Mouse (Mus musculus): ENCODE results near the gene Tmem200a. TPM values are rescaled to one million over a fixed set of nuclear protein-coding genes. Genes with fewer than 3 reads are reported as not detected.
A peak's percentile ranks its signal among the peaks of the same experiment; 100 is the strongest.

The Tmem200a gene
- polyA plus RNA-seq, 1 experiment from 2014 or later = 18.7 TPM

DNA sequence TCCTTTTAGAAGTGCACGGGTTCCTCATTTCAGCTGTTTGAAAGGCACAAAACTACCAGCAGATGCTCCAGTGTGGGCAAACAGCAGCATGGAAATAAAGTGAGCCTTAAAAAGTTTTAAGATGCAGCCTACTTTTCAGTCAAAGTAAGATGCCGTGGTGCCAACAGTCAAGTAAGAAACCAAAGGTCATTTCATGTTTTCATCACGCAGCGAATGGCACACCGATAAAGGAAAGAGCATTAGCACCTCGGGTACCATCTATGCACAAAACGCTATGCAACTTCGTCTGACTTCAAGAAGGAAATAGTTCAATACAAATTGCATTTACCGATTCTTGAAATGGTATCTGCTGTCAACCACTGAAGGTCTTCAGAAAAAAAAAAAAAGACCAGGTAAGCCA lies 1.9 kb downstream of the Tmem200a start:
- Histone ChIP-seq H3K27ac (ENCODE audit: low read depth) (no peak overlapping the region), H3K9me3 (ENCODE audit: control insufficient read depth, low read length) (no peaks in the 10 kb centered on the region), H3K9ac (ENCODE audit: low read length) (no peak overlapping the region), H3K4me3 (ENCODE audit: low read depth, low read length) (peak overlapping the region; percentile 69), H3K4me2 (ENCODE audit: low read length) (peak overlapping the region; percentile 57), H3K27me3 (replicated peaks; ENCODE audit: control insufficient read depth, insufficient read depth, low read length) (peaks cover 2% of the 10 kb centered on the region; the same call in 1 of the 2 replicates), H3K36me3 (ENCODE audit: control insufficient read depth, insufficient read depth, low read length) (no peaks in the 10 kb centered on the region), H3K4me1 (replicated peaks; ENCODE audit: control insufficient read depth, insufficient read depth, low read length) (no peaks in the 10 kb centered on the region)
- ATAC-seq (replicated peaks; ENCODE audit: low FRiP score, low TSS enrichment, low read depth) (no peak), DNase-seq (ENCODE audit: low spot score) (no peak)
- WGBS = 78% methylated on average over 9 of the region's 9 CpGs

DNA sequence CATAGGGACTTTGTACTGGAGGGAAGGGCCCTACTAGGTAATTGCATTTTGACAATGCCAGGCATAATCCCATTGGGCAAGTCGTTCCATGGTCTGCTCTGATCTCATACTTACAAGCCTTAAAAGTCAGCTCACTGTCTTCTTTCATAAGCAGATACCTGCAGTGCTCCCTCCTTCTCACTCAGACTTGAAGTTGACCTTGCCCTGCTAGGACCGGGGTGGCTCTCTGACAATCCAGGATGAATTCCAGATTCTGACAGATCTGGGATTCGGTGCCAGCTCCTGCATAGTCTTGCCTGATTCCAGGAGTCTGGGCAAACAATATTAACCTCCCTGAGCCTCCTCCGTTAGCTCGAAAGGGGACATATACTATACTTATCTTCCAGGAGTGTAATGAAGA lies 6.9 kb downstream of the Tmem200a start:
- 74% methylated on average over 5 of the region's 5 CpGs for WGBS
- no peak overlapping the region for H3K4me3 ChIP-seq (ENCODE audit: low read depth, low read length)
- no peaks in the 10 kb centered on the region for H3K4me1 ChIP-seq (replicated peaks; ENCODE audit: control insufficient read depth, insufficient read depth, low read length)
- H3K4me2 ChIP-seq (ENCODE audit: low read length) = no peak overlapping the region
- no peaks in the 10 kb centered on the region for H3K9me3 ChIP-seq (ENCODE audit: control insufficient read depth, low read length)
- H3K27ac ChIP-seq (ENCODE audit: low read depth) = no peak overlapping the region
- no peak overlapping the region for H3K9ac ChIP-seq (ENCODE audit: low read length)
- no peak for ATAC-seq (replicated peaks; ENCODE audit: low FRiP score, low TSS enrichment, low read depth)
- DNase-seq (ENCODE audit: low spot score) = no peak
- no peaks in the 10 kb centered on the region for H3K27me3 ChIP-seq (replicated peaks; ENCODE audit: control insufficient read depth, insufficient read depth, low read length)
- H3K36me3 ChIP-seq (ENCODE audit: control insufficient read depth, insufficient read depth, low read length) = no peaks in the 10 kb centered on the region

DNA sequence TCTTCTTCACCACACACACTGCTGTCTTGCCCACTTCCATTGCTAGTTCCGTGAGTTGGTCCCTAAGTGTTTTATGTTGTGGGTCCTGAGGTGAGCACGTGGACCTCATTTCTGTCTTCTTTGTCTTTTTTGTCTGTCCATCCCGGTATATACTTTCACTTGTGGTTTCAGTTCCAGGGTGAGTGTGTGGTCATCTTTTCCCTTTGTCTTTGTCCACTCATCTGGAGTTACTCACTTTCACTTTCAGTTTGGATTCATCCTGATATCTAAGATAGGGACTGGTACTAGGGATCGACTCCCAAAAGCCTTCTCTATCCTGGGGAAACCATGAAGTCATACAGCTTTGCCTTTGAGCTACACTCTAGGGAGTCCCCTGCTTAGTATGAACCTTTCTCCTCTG lies 15.8 kb downstream of the Tmem200a start:
- H3K9me3 ChIP-seq (ENCODE audit: control insufficient read depth, low read length) = no peaks in the 10 kb centered on the region
- H3K27ac ChIP-seq (ENCODE audit: low read depth) = no peak overlapping the region
- DNase-seq (ENCODE audit: low spot score) (no peak), ATAC-seq (replicated peaks; ENCODE audit: low FRiP score, low TSS enrichment, low read depth) (no peak)
- H3K27me3 ChIP-seq (replicated peaks; ENCODE audit: control insufficient read depth, insufficient read depth, low read length) = no peaks in the 10 kb centered on the region
- H3K4me2 ChIP-seq (ENCODE audit: low read length) = no peak overlapping the region
- H3K4me3 ChIP-seq (ENCODE audit: low read depth, low read length) = no peak overlapping the region
- H3K9ac ChIP-seq (ENCODE audit: low read length) = no peak overlapping the region
- H3K4me1 ChIP-seq (replicated peaks; ENCODE audit: control insufficient read depth, insufficient read depth, low read length) = no peaks in the 10 kb centered on the region
- 93% methylated on average over 4 of the region's 4 CpGs for WGBS
- H3K36me3 ChIP-seq (ENCODE audit: control insufficient read depth, insufficient read depth, low read length) = no peaks in the 10 kb centered on the region

DNA sequence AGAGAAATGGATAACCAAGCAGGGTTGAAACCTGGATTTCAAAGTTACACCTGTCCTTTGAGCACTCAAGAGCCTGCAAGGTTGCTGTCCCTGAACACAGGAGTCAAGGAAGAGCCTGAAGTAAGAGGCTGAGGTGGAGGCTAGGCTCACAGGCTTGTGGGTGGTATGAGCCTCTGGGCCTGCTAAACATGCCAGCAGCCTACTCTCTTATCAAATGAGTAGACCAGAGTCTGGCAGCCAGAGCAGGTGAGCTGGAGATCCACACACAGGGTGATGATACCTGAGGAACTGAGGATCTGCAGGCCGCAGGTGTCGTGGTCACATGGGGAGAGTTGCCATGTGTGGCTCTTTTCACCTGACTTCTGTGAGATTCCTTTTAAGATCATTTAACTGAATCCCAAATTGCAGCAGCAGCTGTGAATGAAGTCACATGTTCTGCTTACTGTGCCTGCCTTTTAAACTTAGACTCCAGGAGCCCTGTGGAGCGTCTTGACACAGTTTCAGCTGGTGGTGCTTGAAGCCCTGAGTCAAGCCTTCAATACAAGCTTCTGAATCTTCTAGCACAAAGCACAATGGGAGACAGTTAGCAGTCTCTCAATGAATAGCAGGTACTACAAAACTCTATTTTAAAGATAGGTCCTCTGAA lies 19.1 kb downstream of the Tmem200a start:
- no peak for ATAC-seq (replicated peaks; ENCODE audit: low FRiP score, low TSS enrichment, low read depth)

DNA sequence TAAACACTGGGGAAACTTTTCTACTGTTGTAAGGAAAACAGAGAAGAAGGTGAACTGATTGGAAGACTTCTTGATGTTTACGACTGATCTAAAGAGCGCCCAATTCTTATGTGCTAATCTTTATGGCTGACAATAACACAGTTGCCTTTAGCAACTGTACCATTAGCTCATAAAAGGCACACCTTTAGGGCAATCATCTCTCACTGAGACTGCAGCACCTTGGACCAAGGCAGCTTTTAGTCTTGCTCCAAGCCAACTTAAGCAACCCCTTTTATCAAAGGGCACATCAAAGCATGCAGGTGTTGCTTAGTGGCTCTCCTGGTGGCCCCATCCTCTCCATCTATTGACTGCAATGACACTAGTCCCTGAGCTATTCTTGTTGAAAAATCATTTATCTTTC lies 27.7 kb downstream of the Tmem200a start:
- Histone ChIP-seq H3K4me3 (ENCODE audit: low read depth, low read length) (no peak overlapping the region), H3K27ac (ENCODE audit: low read depth) (no peak overlapping the region), H3K9me3 (ENCODE audit: control insufficient read depth, low read length) (no peaks in the 10 kb centered on the region), H3K36me3 (ENCODE audit: control insufficient read depth, insufficient read depth, low read length) (no peaks in the 10 kb centered on the region), H3K4me1 (replicated peaks; ENCODE audit: control insufficient read depth, insufficient read depth, low read length) (no peaks in the 10 kb centered on the region), H3K9ac (ENCODE audit: low read length) (no peak overlapping the region), H3K27me3 (replicated peaks; ENCODE audit: control insufficient read depth, insufficient read depth, low read length) (no peaks in the 10 kb centered on the region), H3K4me2 (ENCODE audit: low read length) (no peak overlapping the region)
- ATAC-seq (replicated peaks; ENCODE audit: low FRiP score, low TSS enrichment, low read depth) (no peak), DNase-seq (ENCODE audit: low spot score) (no peak)
- 61% methylated on average over 2 of the region's 2 CpGs for WGBS

More for the DNA sequence above, 19.1 kb downstream of the Tmem200a start:
- 79% methylated on average over 3 of the region's 3 CpGs for whole genome bisulfite sequencing
- H3K4me3 ChIP-seq (ENCODE audit: low read depth, low read length) = no peak overlapping the region
- H3K4me1 ChIP-seq (replicated peaks; ENCODE audit: control insufficient read depth, insufficient read depth, low read length) = no peaks in the 10 kb centered on the region
- no peak overlapping the region for H3K27ac ChIP-seq (ENCODE audit: low read depth)
- no peak overlapping the region for H3K4me2 ChIP-seq (ENCODE audit: low read length)
- H3K9me3 ChIP-seq (ENCODE audit: control insufficient read depth, low read length) = no peaks in the 10 kb centered on the region
- H3K9ac ChIP-seq (ENCODE audit: low read length) = no peak overlapping the region
- no peak for DNase-seq (ENCODE audit: low spot score)
- H3K27me3 ChIP-seq (replicated peaks; ENCODE audit: control insufficient read depth, insufficient read depth, low read length) = no peaks in the 10 kb centered on the region
- no peaks in the 10 kb centered on the region for H3K36me3 ChIP-seq (ENCODE audit: control insufficient read depth, insufficient read depth, low read length)

DNA sequence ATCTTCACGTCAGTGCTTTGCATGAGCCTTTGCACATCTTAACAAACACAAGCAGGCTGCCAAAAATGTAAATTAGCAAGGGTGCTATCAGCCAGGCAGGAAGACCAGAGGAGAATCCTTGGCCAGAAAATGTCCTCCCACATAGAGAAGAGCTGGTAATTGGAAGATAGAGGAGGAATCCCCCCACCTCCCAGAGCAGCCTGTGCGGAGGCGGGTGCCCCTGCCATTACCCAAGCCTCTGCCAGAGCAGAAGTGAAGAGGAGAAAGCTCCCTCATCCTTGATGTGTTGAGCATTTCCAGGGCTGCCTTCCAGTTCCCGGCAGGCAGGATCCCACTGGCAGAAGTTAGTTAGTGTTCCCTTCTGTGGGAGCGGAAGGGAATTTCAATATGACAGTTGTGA lies 43.9 kb downstream of the Tmem200a start:
- Histone ChIP-seq H3K9me3 (ENCODE audit: control insufficient read depth, low read length) (no peaks in the 10 kb centered on the region), H3K4me1 (replicated peaks; ENCODE audit: control insufficient read depth, insufficient read depth, low read length) (no peaks in the 10 kb centered on the region; the same call in 1 of the 2 replicates), H3K36me3 (ENCODE audit: control insufficient read depth, insufficient read depth, low read length) (no peaks in the 10 kb centered on the region), H3K4me3 (ENCODE audit: low read depth, low read length) (no peak overlapping the region), H3K27me3 (replicated peaks; ENCODE audit: control insufficient read depth, insufficient read depth, low read length) (no peaks in the 10 kb centered on the region), H3K4me2 (ENCODE audit: low read length) (no peak overlapping the region), H3K9ac (ENCODE audit: low read length) (no peak overlapping the region), H3K27ac (ENCODE audit: low read depth) (no peak overlapping the region)
- WGBS = 66% methylated on average over 5 of the region's 5 CpGs
- DNase-seq (ENCODE audit: low spot score) (no peak), ATAC-seq (replicated peaks; ENCODE audit: low FRiP score, low TSS enrichment, low read depth) (no peak)

DNA sequence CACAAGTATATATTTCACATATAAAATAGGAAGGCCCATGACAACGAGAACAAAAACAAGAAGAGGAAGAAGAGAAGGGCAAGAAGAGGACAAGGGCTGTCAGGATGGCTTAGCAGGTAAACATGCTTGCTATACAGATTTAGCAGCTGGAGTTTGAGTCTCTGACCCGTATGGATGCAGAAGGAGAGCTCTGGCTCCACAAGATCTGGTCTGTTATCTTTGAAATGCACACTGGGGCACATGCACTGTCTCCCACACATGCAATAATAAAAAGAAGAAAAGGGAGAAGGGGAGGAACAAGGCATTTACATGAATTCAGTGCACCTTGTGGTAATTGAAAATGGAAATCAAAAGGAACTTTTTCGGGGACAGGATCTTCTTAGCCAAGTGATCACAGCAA lies 60.1 kb downstream of the Tmem200a start:
- Histone ChIP-seq H3K4me1 (replicated peaks; ENCODE audit: control insufficient read depth, insufficient read depth, low read length) (no peaks in the 10 kb centered on the region), H3K36me3 (ENCODE audit: control insufficient read depth, insufficient read depth, low read length) (no peaks in the 10 kb centered on the region), H3K9me3 (ENCODE audit: control insufficient read depth, low read length) (no peaks in the 10 kb centered on the region), H3K27ac (ENCODE audit: low read depth) (no peak overlapping the region), H3K27me3 (replicated peaks; ENCODE audit: control insufficient read depth, insufficient read depth, low read length) (no peaks in the 10 kb centered on the region), H3K9ac (ENCODE audit: low read length) (no peak overlapping the region), H3K4me2 (ENCODE audit: low read length) (no peak overlapping the region), H3K4me3 (ENCODE audit: low read depth, low read length) (no peak overlapping the region)
- 65% methylated on average over 3 of the region's 3 CpGs for WGBS
- DNase-seq (ENCODE audit: low spot score) = no peak
- ATAC-seq (replicated peaks; ENCODE audit: low FRiP score, low TSS enrichment, low read depth) = no peak

DNA sequence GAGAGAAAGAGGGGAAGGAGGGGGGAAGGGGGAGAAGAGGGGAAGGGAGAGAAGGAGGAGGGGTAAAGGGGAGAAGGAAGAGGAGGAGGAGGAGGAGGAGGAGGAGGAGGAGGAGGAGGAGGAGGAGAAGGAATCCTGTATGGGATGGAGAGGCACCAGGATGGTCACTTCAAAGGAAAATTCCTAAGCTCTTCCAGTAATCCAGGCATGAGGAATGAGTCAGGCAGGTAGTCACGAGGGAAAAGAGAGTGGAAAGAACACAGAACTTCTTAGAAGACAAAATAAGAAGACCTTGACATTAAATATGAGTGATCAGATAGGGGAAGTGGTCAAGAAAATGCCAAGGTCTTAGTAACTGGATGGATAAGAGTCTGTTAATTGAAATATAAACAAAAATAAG lies 64.6 kb downstream of the Tmem200a start:
- no peaks in the 10 kb centered on the region for H3K36me3 ChIP-seq (ENCODE audit: control insufficient read depth, insufficient read depth, low read length)
- no peak overlapping the region for H3K9ac ChIP-seq (ENCODE audit: low read length)
- H3K9me3 ChIP-seq (ENCODE audit: control insufficient read depth, low read length) = no peaks in the 10 kb centered on the region
- 61% methylated on average over 1 of the region's 1 CpGs for WGBS
- DNase-seq (ENCODE audit: low spot score) (no peak), ATAC-seq (replicated peaks; ENCODE audit: low FRiP score, low TSS enrichment, low read depth) (no peak)
- H3K27ac ChIP-seq (ENCODE audit: low read depth) = no peak overlapping the region
- no peaks in the 10 kb centered on the region for H3K27me3 ChIP-seq (replicated peaks; ENCODE audit: control insufficient read depth, insufficient read depth, low read length)
- H3K4me3 ChIP-seq (ENCODE audit: low read depth, low read length) = no peak overlapping the region
- H3K4me2 ChIP-seq (ENCODE audit: low read length) = no peak overlapping the region
- no peaks in the 10 kb centered on the region for H3K4me1 ChIP-seq (replicated peaks; ENCODE audit: control insufficient read depth, insufficient read depth, low read length)

DNA sequence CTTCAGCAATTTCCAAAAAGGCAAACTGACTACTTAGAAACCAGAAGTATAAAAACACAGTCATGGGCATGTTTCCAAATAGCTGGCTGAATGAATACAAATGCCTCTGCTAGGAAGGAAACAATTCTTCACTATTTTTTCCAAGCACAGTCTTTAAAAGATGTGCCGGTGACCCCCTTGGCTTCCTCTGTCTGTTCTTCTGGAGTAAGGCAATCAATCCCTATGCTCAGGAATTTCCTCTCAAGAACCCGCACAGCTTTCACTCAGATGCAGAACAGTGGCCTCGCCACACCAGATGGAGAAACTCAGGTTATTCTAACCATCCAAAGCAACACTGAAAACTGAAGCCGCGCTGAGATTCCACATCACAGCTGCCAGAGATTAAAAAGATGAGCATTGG lies 69.9 kb downstream of the Tmem200a start:
- Histone ChIP-seq H3K9me3 (ENCODE audit: control insufficient read depth, low read length) (no peaks in the 10 kb centered on the region), H3K4me3 (ENCODE audit: low read depth, low read length) (no peak overlapping the region), H3K27ac (ENCODE audit: low read depth) (no peak overlapping the region), H3K4me2 (ENCODE audit: low read length) (no peak overlapping the region), H3K9ac (ENCODE audit: low read length) (no peak overlapping the region), H3K27me3 (replicated peaks; ENCODE audit: control insufficient read depth, insufficient read depth, low read length) (no peaks in the 10 kb centered on the region), H3K4me1 (replicated peaks; ENCODE audit: control insufficient read depth, insufficient read depth, low read length) (no peaks in the 10 kb centered on the region; the same call in 1 of the 2 replicates), H3K36me3 (ENCODE audit: control insufficient read depth, insufficient read depth, low read length) (no peaks in the 10 kb centered on the region)
- DNase-seq (ENCODE audit: low spot score) (peak; percentile 62), ATAC-seq (replicated peaks; ENCODE audit: low FRiP score, low TSS enrichment, low read depth) (no peak)
- 24% methylated on average over 5 of the region's 5 CpGs for WGBS

Data from intestine, embryonic 14.5 days (tissue).